In the genomic region with DNA sequence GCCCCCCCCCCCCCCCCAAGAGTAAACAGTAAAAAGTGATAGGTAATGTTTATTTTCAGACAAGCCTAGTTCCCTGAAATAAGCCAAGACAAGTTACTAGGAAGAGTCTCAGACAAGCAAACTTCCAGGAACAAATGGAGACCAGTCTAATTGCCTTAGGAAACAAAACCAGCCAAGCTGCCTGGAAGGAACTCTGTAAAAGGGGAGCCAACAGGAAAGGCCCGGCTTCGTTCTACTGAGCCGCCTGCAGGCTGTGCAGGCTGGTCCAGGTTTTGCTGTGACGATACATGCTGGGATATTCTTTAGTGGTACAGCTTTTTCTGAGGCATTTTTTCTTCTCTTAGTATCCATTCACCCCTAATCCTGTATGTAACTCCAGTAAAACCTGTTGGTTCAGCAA, we compare ENCODE assay signal across 20 mouse cellular contexts.
DNase-seq lines count a peak whose midpoint lies in the region; ATAC-seq and TF ChIP-seq lines count a peak whose summit lies in the region.
"Had no signal": no experiment of that assay in that cellular context is flagged by ENCODE, and none has a peak within 500 bp of the region (broad histone marks: within the 10 kb centered on the region; RNA-seq: fewer than 3 reads in every experiment).

No protein-coding gene starts in this region.

- no peak overlapping the region for H3K4me3 ChIP-seq in forebrain, embryonic 11.5 days (ENCODE audit: low read depth, low read length)
- H3K4me3 ChIP-seq in forebrain, embryonic 15.5 days = no peak overlapping the region
- H3K4me3 ChIP-seq in lung, embryonic 14.5 days (ENCODE audit: low read depth, low read length) = no peak overlapping the region
- H3K4me3 ChIP-seq in lung, adult 2 months (replicated peaks; ENCODE audit: extremely low read depth, low read depth, low read length) = no peak overlapping the region
- no peak overlapping the region for H3K4me3 ChIP-seq in stomach, embryonic 14.5 days (ENCODE audit: low read depth, low read length)
- H3K4me3 ChIP-seq: embryonic facial prominence, embryonic 12.5 days; hindbrain, embryonic 13.5 days had no signal

- H3K4me2 ChIP-seq in forebrain, embryonic 11.5 days (ENCODE audit: low read depth, low read length, severe bottlenecking) = no peak overlapping the region
- no peak overlapping the region for H3K4me2 ChIP-seq in forebrain, embryonic 15.5 days (replicated peaks)
- H3K4me2 ChIP-seq in lung, embryonic 14.5 days = no peak overlapping the region
- H3K4me2 ChIP-seq in stomach, embryonic 14.5 days (replicated peaks; ENCODE audit: low read depth, low read length) = no peak overlapping the region
- H3K4me2 ChIP-seq: embryonic facial prominence, embryonic 12.5 days; hindbrain, embryonic 13.5 days had no signal

- DNase-seq in forebrain, embryonic 11.5 days (ENCODE audit: low spot score) = peak; percentile 51
- DNase-seq in lung, embryonic 14.5 days = peak; percentile 10
- DNase-seq in lung, adult 2 months = no peak
- DNase-seq in lung, adult 18-20 months = no peak
- DNase-seq: adrenal gland, postnatal 14 days; cerebellum, adult 11-12 months; cerebellum, adult 9-10 months; cerebellum, postnatal 25 days; gastrocnemius, postnatal 36 days; heart, adult 11 months; heart, postnatal 14 days had no signal

- no peak overlapping the region for H3K27ac ChIP-seq in forebrain, embryonic 11.5 days (ENCODE audit: low read depth, low read length)
- H3K27ac ChIP-seq in forebrain, embryonic 15.5 days (replicated peaks) = no peak overlapping the region
- no peak overlapping the region for H3K27ac ChIP-seq in lung, embryonic 14.5 days (ENCODE audit: low read depth)
- no peak overlapping the region for H3K27ac ChIP-seq in stomach, embryonic 14.5 days (ENCODE audit: low read length)
- H3K27ac ChIP-seq: embryonic facial prominence, embryonic 12.5 days; hindbrain, embryonic 13.5 days; hindbrain, postnatal 0 days had no signal

- TF ChIP-seq POLR2A in lung, adult 2 months (IDR thresholded peaks at IDR 0.05; ENCODE audit: borderline replicate concordance, extremely low read depth, low read depth, low read length) = no peak

- WGBS in forebrain, embryonic 11.5 days = 71% methylated on average over 4 of the region's 4 CpGs
- 59% methylated on average over 4 of the region's 4 CpGs for WGBS in forebrain, embryonic 15.5 days
- 41% methylated on average over 4 of the region's 4 CpGs for WGBS in lung, embryonic 14.5 days
- WGBS in lung, adult 2 months = 57% methylated on average over 4 of the region's 4 CpGs
- 59% methylated on average over 4 of the region's 4 CpGs for WGBS in stomach, embryonic 14.5 days

- H3K36me3 ChIP-seq in forebrain, embryonic 11.5 days (ENCODE audit: control insufficient read depth, insufficient read depth, low read length) = no peaks in the 10 kb centered on the region
- H3K36me3 ChIP-seq in forebrain, embryonic 15.5 days = no peaks in the 10 kb centered on the region
- H3K36me3 ChIP-seq in lung, embryonic 14.5 days (ENCODE audit: insufficient read depth) = no peaks in the 10 kb centered on the region
- H3K36me3 ChIP-seq in stomach, embryonic 14.5 days (ENCODE audit: control insufficient read depth, insufficient read depth, low read length) = no peaks in the 10 kb centered on the region
- H3K36me3 ChIP-seq: embryonic facial prominence, embryonic 12.5 days; hindbrain, embryonic 13.5 days had no signal

- H3K27me3 ChIP-seq in forebrain, embryonic 11.5 days (ENCODE audit: control insufficient read depth, insufficient read depth, low read length) = no peaks in the 10 kb centered on the region
- H3K27me3 ChIP-seq in forebrain, embryonic 15.5 days = no peaks in the 10 kb centered on the region
- H3K27me3 ChIP-seq in lung, embryonic 14.5 days (ENCODE audit: insufficient read depth, low read length) = no peaks in the 10 kb centered on the region
- no peaks in the 10 kb centered on the region for H3K27me3 ChIP-seq in stomach, embryonic 14.5 days (ENCODE audit: control insufficient read depth, insufficient read depth, low read length)
- H3K27me3 ChIP-seq: CH12.LX; embryonic facial prominence, embryonic 12.5 days; hindbrain, embryonic 13.5 days; Patski had no signal

- no peaks in the 10 kb centered on the region for H3K9me3 ChIP-seq in forebrain, embryonic 11.5 days (ENCODE audit: control insufficient read depth, low read length)
- H3K9me3 ChIP-seq in forebrain, embryonic 15.5 days = no peaks in the 10 kb centered on the region
- no peaks in the 10 kb centered on the region for H3K9me3 ChIP-seq in lung, embryonic 14.5 days (ENCODE audit: low read depth, low read length)
- no peaks in the 10 kb centered on the region for H3K9me3 ChIP-seq in stomach, embryonic 14.5 days (ENCODE audit: control insufficient read depth, low read depth, low read length)
- H3K9me3 ChIP-seq: embryonic facial prominence, embryonic 12.5 days; hindbrain, embryonic 13.5 days had no signal

- no peak overlapping the region for H3K9ac ChIP-seq in forebrain, embryonic 11.5 days (ENCODE audit: low read length)
- no peak overlapping the region for H3K9ac ChIP-seq in forebrain, embryonic 15.5 days (replicated peaks)
- no peak overlapping the region for H3K9ac ChIP-seq in lung, embryonic 14.5 days
- H3K9ac ChIP-seq in stomach, embryonic 14.5 days (replicated peaks; ENCODE audit: low read depth, low read length) = no peak overlapping the region
- H3K9ac ChIP-seq: embryonic facial prominence, embryonic 12.5 days; hindbrain, embryonic 13.5 days had no signal

- no peak for ATAC-seq in forebrain, embryonic 11.5 days (replicated peaks; ENCODE audit: low FRiP score)
- no peak for ATAC-seq in forebrain, embryonic 15.5 days (replicated peaks)
- no peak for ATAC-seq in lung, embryonic 14.5 days (ENCODE audit: insufficient read depth)
- ATAC-seq in stomach, embryonic 14.5 days (ENCODE audit: insufficient number of reproducible peaks, insufficient read depth, low FRiP score, low read depth) = peak; percentile 10; the same call in 1 of the 2 replicates
- no peak for ATAC-seq in megakaryocyte-erythroid progenitor cell, adult 5-6 weeks (replicated peaks; ENCODE audit: low FRiP score, low TSS enrichment, poor library complexity, severe bottlenecking)
- ATAC-seq: activated CD4-positive, CD25-positive, alpha-beta regulatory T cell, adult 4 months; hindbrain, postnatal 0 days; Patski had no signal

- no peak for TF ChIP-seq CTCF in lung, embryonic 14.5 days (IDR thresholded peaks at IDR 0.05; ENCODE audit: low read depth)
- TF ChIP-seq CTCF in lung, adult 2 months (IDR thresholded peaks at IDR 0.05; ENCODE audit: insufficient read depth, low read length) = no peak

- no peaks in the 10 kb centered on the region for H3K4me1 ChIP-seq in forebrain, embryonic 11.5 days (replicated peaks; ENCODE audit: control insufficient read depth, insufficient read depth, low read length)
- no peaks in the 10 kb centered on the region for H3K4me1 ChIP-seq in forebrain, embryonic 15.5 days
- H3K4me1 ChIP-seq in lung, embryonic 14.5 days (ENCODE audit: insufficient read depth) = no peaks in the 10 kb centered on the region
- H3K4me1 ChIP-seq in lung, adult 2 months (ENCODE audit: control insufficient read depth, insufficient read depth, low read length) = no peaks in the 10 kb centered on the region
- no peaks in the 10 kb centered on the region for H3K4me1 ChIP-seq in stomach, embryonic 14.5 days (ENCODE audit: control insufficient read depth, insufficient read depth, low read length)
- H3K4me1 ChIP-seq: embryonic facial prominence, embryonic 12.5 days; hindbrain, embryonic 13.5 days had no signal

Comparison
In these comparisons a context has a peak if more than half of its experiments do, and no peak if none do; other contexts are left out.
1. DNase-seq: peak in forebrain, embryonic 11.5 days (single experiment) and lung, embryonic 14.5 days (single experiment); none in lung, adult 2 months (single experiment) and lung, adult 18-20 months (0 of 2).